Mouse (Mus musculus): Measurements from ENCODE around the gene Gata3. TPM values are rescaled to one million over a fixed set of nuclear protein-coding genes. Genes with fewer than 3 reads are reported as not detected.

Gata3 gene
- total and polyA plus RNA-seq, 3 experiments = 1.9 to 17.8 (median 13.5) TPM

GRCm38 (mm10) chr2:9827624-9828023, 62.2 kb downstream of the Gata3 start:
- ATAC-seq (ENCODE audit: extremely low read depth, insufficient number of reproducible peaks, low FRiP score, poor library complexity, severe bottlenecking) (no peak), DNase-seq (ENCODE audit: low spot score) (no peak)
- Histone ChIP-seq H3K4me3 (ENCODE audit: low read depth, low read length) (no peak overlapping the region), H3K9me3 (replicated peaks) (no peaks in the 10 kb centered on the region), H3K4me1 (ENCODE audit: insufficient read depth, low read depth, low read length) (no peaks in the 10 kb centered on the region; the same call in 1 of the 2 replicates), H3K36me3 (replicated peaks) (no peaks in the 10 kb centered on the region), H3K27me3 (ENCODE audit: insufficient read depth, low read length) (peaks cover 34% of the 10 kb centered on the region)
- TF ChIP-seq GATA1 (IDR thresholded peaks at IDR 0.05; ENCODE audit: borderline replicate concordance, low read length) = no peak
- no peak for TF ChIP-seq POLR2AphosphoS5 (IDR thresholded peaks at IDR 0.05; ENCODE audit: insufficient replicate concordance, low read depth, low read length)

DNA sequence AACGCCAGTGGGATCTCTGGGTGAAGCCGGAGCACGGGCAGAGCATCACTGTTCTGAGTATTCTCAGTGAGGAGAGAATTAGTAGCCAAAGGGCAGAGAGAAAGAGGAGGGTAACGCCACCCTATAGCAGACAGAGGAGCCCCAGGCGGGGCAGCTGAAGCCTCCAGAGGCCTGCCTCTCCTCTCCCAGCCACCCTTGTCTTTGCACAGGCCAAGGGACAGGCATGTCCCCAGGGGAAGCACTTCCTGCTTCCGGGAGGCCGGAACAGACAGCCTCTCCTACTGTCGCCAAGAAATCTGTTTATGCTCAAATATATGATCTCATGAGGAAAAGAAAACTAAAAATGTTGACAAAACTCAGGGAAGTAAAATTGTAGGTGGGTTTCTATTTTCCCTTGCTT, 69.2 kb downstream of the Gata3 start:
- Histone ChIP-seq H3K9me3 (replicated peaks) (no peaks in the 10 kb centered on the region), H3K27me3 (ENCODE audit: insufficient read depth, low read length) (peaks cover 25% of the 10 kb centered on the region), H3K4me3 (ENCODE audit: low read depth, low read length) (no peak overlapping the region), H3K36me3 (replicated peaks) (no peaks in the 10 kb centered on the region), H3K4me1 (ENCODE audit: insufficient read depth, low read depth, low read length) (no peaks in the 10 kb centered on the region)
- no peak for ATAC-seq (ENCODE audit: extremely low read depth, insufficient number of reproducible peaks, low FRiP score, poor library complexity, severe bottlenecking)
- no peak for DNase-seq (ENCODE audit: low spot score)
- no peak for TF ChIP-seq GATA1 (IDR thresholded peaks at IDR 0.05; ENCODE audit: borderline replicate concordance, low read length)
- no peak for TF ChIP-seq CTCF (IDR thresholded peaks at IDR 0.05; ENCODE audit: low read depth, low read length)
- TF ChIP-seq TAL1 (conservative IDR thresholded peaks at IDR 0.05; ENCODE audit: low read depth, low read length) = no peak
- TF ChIP-seq GATA2 (IDR thresholded peaks at IDR 0.05; ENCODE audit: borderline replicate concordance, low read depth, low read length) = no peak

DNA sequence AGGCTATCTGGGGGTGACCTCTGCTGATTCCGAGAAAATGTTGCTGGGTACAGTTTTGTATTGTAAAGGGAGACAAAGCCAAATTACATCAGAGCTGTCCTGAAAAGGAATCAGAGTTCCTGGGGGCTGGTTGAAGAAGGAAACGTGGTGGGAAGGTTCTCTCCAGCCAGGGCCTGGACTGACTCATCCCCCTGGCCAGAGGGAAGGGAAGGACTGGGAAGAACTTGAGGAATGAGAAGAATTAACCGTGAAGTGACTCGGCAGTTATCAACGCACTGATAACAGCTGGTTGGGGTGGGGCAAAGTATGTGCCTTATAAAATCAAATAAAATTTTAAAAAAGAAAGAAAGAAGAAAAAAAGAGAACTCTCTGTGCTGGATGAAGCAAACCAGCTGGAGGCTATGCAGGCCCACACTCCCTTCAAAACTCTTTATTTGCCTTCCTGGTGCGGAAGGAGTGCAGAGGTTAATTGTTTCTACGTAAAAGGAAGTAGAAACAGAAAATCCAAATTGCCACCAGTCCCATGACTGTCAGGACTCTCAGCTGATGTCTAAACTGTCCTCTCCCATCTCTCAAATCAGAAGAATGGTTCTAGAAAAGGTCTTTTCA, 71.6 kb downstream of the Gata3 start:
- no peak for ATAC-seq (ENCODE audit: extremely low read depth, insufficient number of reproducible peaks, low FRiP score, poor library complexity, severe bottlenecking)
- TF ChIP-seq POLR2AphosphoS5 (IDR thresholded peaks at IDR 0.05; ENCODE audit: insufficient replicate concordance, low read depth, low read length) = no peak
- no peak for TF ChIP-seq GATA1 (IDR thresholded peaks at IDR 0.05; ENCODE audit: borderline replicate concordance, low read length)
- no peak for TF ChIP-seq CTCF (IDR thresholded peaks at IDR 0.05; ENCODE audit: low read depth, low read length)
- no peak for TF ChIP-seq GATA2 (IDR thresholded peaks at IDR 0.05; ENCODE audit: borderline replicate concordance, low read depth, low read length)
- no peak for TF ChIP-seq TAL1 (conservative IDR thresholded peaks at IDR 0.05; ENCODE audit: low read depth, low read length)
- DNase-seq (ENCODE audit: low spot score) = no peak

More for the DNA sequence above, 71.6 kb downstream of the Gata3 start:
- H3K4me1 ChIP-seq (ENCODE audit: insufficient read depth, low read depth, low read length) = no peaks in the 10 kb centered on the region
- H3K9me3 ChIP-seq (replicated peaks) = no peaks in the 10 kb centered on the region
- H3K27me3 ChIP-seq (ENCODE audit: insufficient read depth, low read length) = peaks cover 20% of the 10 kb centered on the region; the same call in 1 of the 2 replicates
- no peaks in the 10 kb centered on the region for H3K36me3 ChIP-seq (replicated peaks)
- H3K4me3 ChIP-seq (ENCODE audit: low read depth, low read length) = no peak overlapping the region

Other genes starting within 250 kb of the Gata3 start
- not detected in 2 replicates for gene 4930412O13Rik, start 8.8 kb downstream of the Gata3 start, total RNA-seq (2014; fragmentation: Nextera tagmentation)
- not detected in 2 replicates for gene 4930412O13Rik, start 8.8 kb downstream of the Gata3 start, total RNA-seq (2017)
- not detected in 2 replicates for gene 4930412O13Rik, start 8.8 kb downstream of the Gata3 start, polyA plus RNA-seq (2012)
- gene 9230102O04Rik, start 494 bp downstream of the Gata3 start, total RNA-seq (2014; fragmentation: Nextera tagmentation) = 12.2 and 13.6 TPM in 2 replicates
- 3.9 and 5.0 TPM in 2 replicates for gene 9230102O04Rik, start 494 bp downstream of the Gata3 start, total RNA-seq (2017)
- gene 9230102O04Rik, start 494 bp downstream of the Gata3 start, polyA plus RNA-seq (2012) = 2.9 and 4.9 TPM in 2 replicates
- gene Taf3, start 158.6 kb upstream of the Gata3 start, total RNA-seq (2014; fragmentation: Nextera tagmentation) = 30.8 and 36.1 TPM in 2 replicates
- 5.5 and 6.4 TPM in 2 replicates for gene Taf3, start 158.6 kb upstream of the Gata3 start, total RNA-seq (2017)
- 20.6 and 20.8 TPM in 2 replicates for gene Taf3, start 158.6 kb upstream of the Gata3 start, polyA plus RNA-seq (2012)
- gene Atp5c1, start 190.5 kb upstream of the Gata3 start, total RNA-seq (2014; fragmentation: Nextera tagmentation) = 368 and 432 TPM in 2 replicates
- gene Atp5c1, start 190.5 kb upstream of the Gata3 start, total RNA-seq (2017) = 488 and 539 TPM in 2 replicates
- 23.2 and 34.2 TPM in 2 replicates for gene Atp5c1, start 190.5 kb upstream of the Gata3 start, polyA plus RNA-seq (2012)
- gene Kin, start 190.6 kb upstream of the Gata3 start, total RNA-seq (2014; fragmentation: Nextera tagmentation) = 25.5 and 35.5 TPM in 2 replicates
- gene Kin, start 190.6 kb upstream of the Gata3 start, total RNA-seq (2017) = 33.0 and 44.7 TPM in 2 replicates
- 2.5 and 5.4 TPM in 2 replicates for gene Kin, start 190.6 kb upstream of the Gata3 start, polyA plus RNA-seq (2012)
- not detected in 2 replicates for gene Itih2, start 241.4 kb upstream of the Gata3 start, total RNA-seq (2014; fragmentation: Nextera tagmentation)
- 0.05 TPM in 1 of 2 replicates, not detected in the other for gene Itih2, start 241.4 kb upstream of the Gata3 start, total RNA-seq (2017)
- not detected in 2 replicates for gene Itih2, start 241.4 kb upstream of the Gata3 start, polyA plus RNA-seq (2012)

All from G1E (cell line).